Mouse (Mus musculus) pancreas, adult 10 weeks (tissue): ENCODE data around the gene Adam1b. TPM values are rescaled to one million over a fixed set of nuclear protein-coding genes. Genes with fewer than 3 reads are reported as not detected.

ENCODE experiments used
- polyA plus RNA-seq: library from polyadenylated mRNA; stranded (reverse); fragments of 350-450 nt; fragmentation: Illumina TruSeq; extraction: RNeasy Lipid Tissue Mini Kit (QIAGEN cat#74804); gene quantifications from one replicate; pipeline ENCODE4 v1.2.3, GENCODE M21; 2015; ENCODE audit warnings: low read depth, low replicate concordance; ENCODE audit not compliant: insufficient read depth

The Adam1b gene
- polyA plus RNA-seq = not detected

DNA sequence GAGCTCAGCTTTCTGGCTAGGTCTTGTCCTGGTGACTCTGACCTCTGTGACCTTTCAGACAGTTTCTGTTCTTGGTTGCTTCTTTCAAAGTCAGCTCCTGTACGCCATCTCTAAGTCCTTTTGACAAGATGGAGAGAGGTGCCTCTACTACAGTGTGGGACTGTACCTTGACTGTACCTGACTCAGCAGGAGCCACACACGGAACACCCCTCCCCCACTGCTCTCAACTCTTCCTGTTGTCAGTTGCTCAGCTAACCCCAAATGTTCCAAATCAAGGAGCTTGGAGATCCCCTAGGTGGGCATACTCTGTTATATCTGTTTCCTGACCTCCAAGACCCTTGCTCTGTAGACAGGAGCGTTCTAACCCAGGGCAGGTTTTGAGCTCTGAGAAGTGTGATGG lies at the start of gene Adam1b:
TSS of gene Adam1b (minus strand) at position 205 of the 400 bp plus-strand sequence.

GRCm38 (mm10) chr5:121545793-121546529 lies 42.7 kb upstream of the Adam1b start, which contains the start of gene Mapkapk5:
TSS of gene Mapkapk5 (minus strand) at chr5:121545905.

GRCm38 (mm10) chr5:121544910-121545792 lies 41.9 kb upstream of the Adam1b start, which contains the start of the genes Adam1a and Gm42878:
TSS of gene Adam1a (minus strand) at chr5:121545482.
TSS of gene Gm42878 (minus strand) at chr5:121545482.

GRCm38 (mm10) chr5:121452026-121452869 lies 51.0 kb downstream of the Adam1b start, which contains the start of gene Erp29:
TSS of gene Erp29 (minus strand) at chr5:121452506.

GRCm38 (mm10) chr5:121451644-121452025 lies 51.6 kb downstream of the Adam1b start, which contains the start of gene Tmem116:
TSS of gene Tmem116 (plus strand) at chr5:121451893.

Other genes with a start within 250 kb of the Adam1b start
- 23.5 TPM for gene Trafd1, start 117.8 kb downstream of the Adam1b start, polyA plus RNA-seq
- gene Naa25, start 105.5 kb downstream of the Adam1b start, polyA plus RNA-seq = 5.3 TPM
- 3.5 TPM for gene Tmem116, start 51.5 kb downstream of the Adam1b start, polyA plus RNA-seq
- 48.1 TPM for gene Erp29, start 50.9 kb downstream of the Adam1b start, polyA plus RNA-seq
- gene Adam1a, start 42.0 kb upstream of the Adam1b start, polyA plus RNA-seq = 1.7 TPM
- not detected for gene Gm42878, start 42.0 kb upstream of the Adam1b start, polyA plus RNA-seq
- 25.2 TPM for gene Mapkapk5, start 42.5 kb upstream of the Adam1b start, polyA plus RNA-seq
- 72.9 TPM for gene Aldh2, start 90.4 kb upstream of the Adam1b start, polyA plus RNA-seq
- gene Acad12, start 115.5 kb upstream of the Adam1b start, polyA plus RNA-seq = 1.9 TPM
- 2.4 TPM for gene Acad10, start 157.1 kb upstream of the Adam1b start, polyA plus RNA-seq
- 11.1 TPM for gene Brap, start 157.1 kb upstream of the Adam1b start, polyA plus RNA-seq
- 20.3 TPM for gene Atxn2, start 207.9 kb upstream of the Adam1b start, polyA plus RNA-seq